Mouse (Mus musculus): Measurements from ENCODE around the gene Gpt2.

The Gpt2 gene

GRCm38 (mm10) chr8:85492125-85492875, at the start of gene Gpt2:
Gpt2 (plus strand) TSS chr8:85492576.
- peak; percentile 97 for DNase-seq

GRCm38 (mm10) chr8:85444092-85444491, 48.3 kb upstream of the Gpt2 start:
- DNase-seq, result no peak

- no peak for DNase-seq
Observed at GRCm38 (mm10) chr8:85445936-85446685, 46.3 kb upstream of the Gpt2 start.

- DNase-seq, result no peak
Observed at GRCm38 (mm10) chr8:85450335-85450734, 42.0 kb upstream of the Gpt2 start.

- DNase-seq, result peak; percentile 8
Observed at GRCm38 (mm10) chr8:85452328-85452727, 40.0 kb upstream of the Gpt2 start.

GRCm38 (mm10) chr8:85453256-85453655, 39.1 kb upstream of the Gpt2 start:
- no peak for DNase-seq

GRCm38 (mm10) chr8:85454750-85455149, 37.6 kb upstream of the Gpt2 start:
- DNase-seq, result no peak

GRCm38 (mm10) chr8:85456536-85456935, 35.8 kb upstream of the Gpt2 start:
- peak; percentile 79 for DNase-seq

- peak; percentile 3 for DNase-seq
Observed at GRCm38 (mm10) chr8:85459582-85459981, 32.8 kb upstream of the Gpt2 start.

GRCm38 (mm10) chr8:85460804-85461203, 31.6 kb upstream of the Gpt2 start:
- DNase-seq, result peak; percentile 21

GRCm38 (mm10) chr8:85461377-85461776, 31.0 kb upstream of the Gpt2 start:
- peak; percentile 46 for DNase-seq

GRCm38 (mm10) chr8:85462441-85462840, 29.9 kb upstream of the Gpt2 start:
- peak; percentile 10 for DNase-seq

- DNase-seq, result no peak
Observed at GRCm38 (mm10) chr8:85464316-85464715, 28.1 kb upstream of the Gpt2 start.

GRCm38 (mm10) chr8:85466056-85466455, 26.3 kb upstream of the Gpt2 start:
- DNase-seq, result no peak

- DNase-seq, result no peak
Observed at GRCm38 (mm10) chr8:85470753-85471152, 21.6 kb upstream of the Gpt2 start.

- no peak for DNase-seq
Observed at GRCm38 (mm10) chr8:85472800-85473199, 19.6 kb upstream of the Gpt2 start.

- no peak for DNase-seq
Observed at GRCm38 (mm10) chr8:85473246-85473645, 19.1 kb upstream of the Gpt2 start.

GRCm38 (mm10) chr8:85474924-85475323, 17.5 kb upstream of the Gpt2 start:
- DNase-seq, result no peak

- DNase-seq, result no peak
Observed at GRCm38 (mm10) chr8:85476970-85477545, 15.3 kb upstream of the Gpt2 start.

- no peak for DNase-seq
Observed at GRCm38 (mm10) chr8:85478397-85478796, 14.0 kb upstream of the Gpt2 start.

- DNase-seq, result no peak
Observed at GRCm38 (mm10) chr8:85479710-85480109, 12.7 kb upstream of the Gpt2 start.

- DNase-seq, result peak; percentile 84
Observed at GRCm38 (mm10) chr8:85481900-85482299, 10.5 kb upstream of the Gpt2 start.

GRCm38 (mm10) chr8:85482427-85482826, 9.9 kb upstream of the Gpt2 start:
- DNase-seq, result no peak

Measured in lung, postnatal 36 days (tissue).